Mouse (Mus musculus): ENCODE results near the gene Paqr9. TPM values are rescaled to one million over a fixed set of nuclear protein-coding genes. Genes with fewer than 3 reads are reported as not detected.
A peak's percentile ranks its signal among the peaks of the same experiment; 100 is the strongest.

Paqr9 gene
- polyA plus RNA-seq, 1 experiment from 2014 or later = 0.19 TPM

- 66% methylated on average over 13 of the region's 13 CpGs for WGBS
- no peak for DNase-seq (ENCODE audit: low spot score)
- Histone ChIP-seq H3K27ac (replicated peaks) (no peak overlapping the region), H3K9me3 (replicated peaks) (no peaks in the 10 kb centered on the region), H3K36me3 (no peaks in the 10 kb centered on the region), H3K4me1 (no peaks in the 10 kb centered on the region), H3K27me3 (ENCODE audit: low read depth, poor library complexity, severe bottlenecking) (peaks cover 8% of the 10 kb centered on the region; the same call in 1 of the 2 replicates), H3K4me3 (no peak overlapping the region)
Measured at GRCm38 (mm10) chr9:95597466-95598178, 38.2 kb downstream of the Paqr9 start.

- no peaks in the 10 kb centered on the region for H3K4me1 ChIP-seq
- 64% methylated on average over 19 of the region's 19 CpGs for WGBS
- no peaks in the 10 kb centered on the region for H3K9me3 ChIP-seq (replicated peaks)
- no peak overlapping the region for H3K4me3 ChIP-seq
- no peak overlapping the region for H3K27ac ChIP-seq (replicated peaks)
- peaks cover 8% of the 10 kb centered on the region; the same call in 1 of the 2 replicates for H3K27me3 ChIP-seq (ENCODE audit: low read depth, poor library complexity, severe bottlenecking)
- DNase-seq (ENCODE audit: low spot score) = no peak
- H3K36me3 ChIP-seq = no peaks in the 10 kb centered on the region
Measured at GRCm38 (mm10) chr9:95598179-95598721, 38.8 kb downstream of the Paqr9 start.

GRCm38 (mm10) chr9:95599399-95599798, 39.9 kb downstream of the Paqr9 start:
- H3K27ac ChIP-seq (replicated peaks) = no peak overlapping the region
- no peak overlapping the region for H3K4me3 ChIP-seq
- H3K4me1 ChIP-seq = no peaks in the 10 kb centered on the region
- no peak for DNase-seq (ENCODE audit: low spot score)
- no peaks in the 10 kb centered on the region for H3K9me3 ChIP-seq (replicated peaks)
- peaks cover 8% of the 10 kb centered on the region; the same call in 1 of the 2 replicates for H3K27me3 ChIP-seq (ENCODE audit: low read depth, poor library complexity, severe bottlenecking)
- no peaks in the 10 kb centered on the region for H3K36me3 ChIP-seq
- WGBS = 83% methylated on average over 4 of the region's 4 CpGs

GRCm38 (mm10) chr9:95602849-95603248, 43.4 kb downstream of the Paqr9 start:
- 80% methylated on average over 3 of the region's 3 CpGs for WGBS
- H3K27ac ChIP-seq (replicated peaks) = no peak overlapping the region
- DNase-seq (ENCODE audit: low spot score) = no peak

GRCm38 (mm10) chr9:95603316-95603715, 43.9 kb downstream of the Paqr9 start:
- Histone ChIP-seq H3K9me3 (replicated peaks) (no peaks in the 10 kb centered on the region), H3K4me1 (no peaks in the 10 kb centered on the region), H3K27me3 (ENCODE audit: low read depth, poor library complexity, severe bottlenecking) (peaks cover 6% of the 10 kb centered on the region; the same call in 1 of the 2 replicates), H3K4me3 (no peak overlapping the region), H3K36me3 (no peaks in the 10 kb centered on the region), H3K27ac (replicated peaks) (no peak overlapping the region)
- 88% methylated on average over 9 of the region's 9 CpGs for WGBS
- no peak for DNase-seq (ENCODE audit: low spot score)

More at GRCm38 (mm10) chr9:95602849-95603248, 43.4 kb downstream of the Paqr9 start:
- H3K36me3 ChIP-seq = no peaks in the 10 kb centered on the region
- no peaks in the 10 kb centered on the region for H3K4me1 ChIP-seq
- H3K9me3 ChIP-seq (replicated peaks) = no peaks in the 10 kb centered on the region
- H3K4me3 ChIP-seq = no peak overlapping the region
- peaks cover 8% of the 10 kb centered on the region; the same call in 1 of the 2 replicates for H3K27me3 ChIP-seq (ENCODE audit: low read depth, poor library complexity, severe bottlenecking)

GRCm38 (mm10) chr9:95607196-95607595, 47.7 kb downstream of the Paqr9 start:
- Histone ChIP-seq H3K36me3 (no peaks in the 10 kb centered on the region), H3K27ac (replicated peaks) (no peak overlapping the region), H3K4me1 (no peaks in the 10 kb centered on the region), H3K4me3 (no peak overlapping the region), H3K9me3 (replicated peaks) (no peaks in the 10 kb centered on the region), H3K27me3 (ENCODE audit: low read depth, poor library complexity, severe bottlenecking) (no peaks in the 10 kb centered on the region)
- 63% methylated on average over 5 of the region's 5 CpGs for WGBS
- DNase-seq (ENCODE audit: low spot score) = no peak

- Histone ChIP-seq H3K27ac (replicated peaks) (no peak overlapping the region), H3K4me3 (no peak overlapping the region), H3K4me1 (peaks cover 11% of the 10 kb centered on the region), H3K9me3 (replicated peaks) (no peaks in the 10 kb centered on the region), H3K36me3 (no peaks in the 10 kb centered on the region), H3K27me3 (ENCODE audit: low read depth, poor library complexity, severe bottlenecking) (0 out of 2 replicates have a peak, but pooled peaks cover 4% of the 10 kb centered on the region)
- 86% methylated on average over 8 of the region's 8 CpGs for WGBS
- DNase-seq (ENCODE audit: low spot score) = no peak
Measured at GRCm38 (mm10) chr9:95612246-95612768, 52.9 kb downstream of the Paqr9 start.

- H3K4me1 ChIP-seq = peaks cover 11% of the 10 kb centered on the region
- H3K9me3 ChIP-seq (replicated peaks) = no peaks in the 10 kb centered on the region
- peak overlapping the region; percentile 14; the same call in 1 of the 2 replicates for H3K4me3 ChIP-seq
- 25% methylated on average over 9 of the region's 9 CpGs for WGBS
- DNase-seq (ENCODE audit: low spot score) = peak; percentile 22
- H3K27ac ChIP-seq (replicated peaks) = no peak overlapping the region; the same call in 1 of the 2 replicates
- 0 out of 2 replicates have a peak, but pooled peaks cover 4% of the 10 kb centered on the region for H3K27me3 ChIP-seq (ENCODE audit: low read depth, poor library complexity, severe bottlenecking)
- H3K36me3 ChIP-seq = no peaks in the 10 kb centered on the region
Measured at GRCm38 (mm10) chr9:95613426-95614127, 54.1 kb downstream of the Paqr9 start.

- Histone ChIP-seq H3K27me3 (ENCODE audit: low read depth, poor library complexity, severe bottlenecking) (0 out of 2 replicates have a peak, but pooled peaks cover 4% of the 10 kb centered on the region), H3K4me3 (no peak overlapping the region), H3K4me1 (peaks cover 11% of the 10 kb centered on the region), H3K36me3 (no peaks in the 10 kb centered on the region), H3K27ac (replicated peaks) (no peak overlapping the region), H3K9me3 (replicated peaks) (no peaks in the 10 kb centered on the region)
- 79% methylated on average over 14 of the region's 14 CpGs for WGBS
- DNase-seq (ENCODE audit: low spot score) = no peak
Measured at GRCm38 (mm10) chr9:95614861-95615615, 55.6 kb downstream of the Paqr9 start.

GRCm38 (mm10) chr9:95615961-95616360, 56.5 kb downstream of the Paqr9 start:
- Histone ChIP-seq H3K27ac (replicated peaks) (no peak overlapping the region), H3K9me3 (replicated peaks) (no peaks in the 10 kb centered on the region), H3K27me3 (ENCODE audit: low read depth, poor library complexity, severe bottlenecking) (0 out of 2 replicates have a peak, but pooled peaks cover 4% of the 10 kb centered on the region), H3K4me3 (no peak overlapping the region), H3K4me1 (peaks cover 11% of the 10 kb centered on the region), H3K36me3 (no peaks in the 10 kb centered on the region)
- WGBS = 88% methylated on average over 3 of the region's 3 CpGs
- no peak for DNase-seq (ENCODE audit: low spot score)

All from midbrain, embryonic 10.5 days (tissue).